Mouse (Mus musculus): Measurements from ENCODE around the gene Rab8b.

Rab8b gene

GRCm38 (mm10) chr9:66919382-66919971 is at the start of gene Rab8b:
Gene Rab8b, minus strand, starts transcription at chr9:66919687.
- in situ Hi-C loops (cut with MboI; ENCODE audit: unreplicated experiment in 2 of 2), result no loop called here

GRCm38 (mm10) chr9:66967492-66967891 is 48.0 kb upstream of the Rab8b start:
- in situ Hi-C loops (cut with MboI; ENCODE audit: unreplicated experiment in 2 of 2), result no loop called here

GRCm38 (mm10) chr9:66961478-66961877 is 42.0 kb upstream of the Rab8b start:
- in situ Hi-C loops (cut with MboI; ENCODE audit: unreplicated experiment in 2 of 2), result no loop called here

- in situ Hi-C loops (cut with MboI; ENCODE audit: unreplicated experiment in 2 of 2), result no loop called here
These were observed 38.0 kb upstream of the Rab8b start for GRCm38 (mm10) chr9:66957451-66957850.

GRCm38 (mm10) chr9:66952886-66953285 is 33.4 kb upstream of the Rab8b start:
- in situ Hi-C loops (cut with MboI; ENCODE audit: unreplicated experiment in 2 of 2), result no loop called here

- in situ Hi-C loops (cut with MboI; ENCODE audit: unreplicated experiment in 2 of 2), result no loop called here
These were observed 32.8 kb upstream of the Rab8b start for GRCm38 (mm10) chr9:66952321-66952720.

GRCm38 (mm10) chr9:66948536-66948935 is 29.0 kb upstream of the Rab8b start:
- in situ Hi-C loops (cut with MboI; ENCODE audit: unreplicated experiment in 2 of 2), result loop anchor here (10.0 to 25.0 kb wide), 3 partner anchors 114 to 486 kb away; partner anchors contain the start of gene Aph1c (in 1 of the 2)

GRCm38 (mm10) chr9:66945647-66946641 is 26.5 kb upstream of the Rab8b start, which contains the start of gene Rps27l:
Gene Rps27l, plus strand, starts transcription at chr9:66946086.
- in situ Hi-C loops (cut with MboI; ENCODE audit: unreplicated experiment in 2 of 2), result loop anchor here (10.0 to 25.0 kb wide), 3 partner anchors 111 to 484 kb away; partner anchors contain the start of gene Aph1c (in 1 of the 2)

- in situ Hi-C loops (cut with MboI; ENCODE audit: unreplicated experiment in 2 of 2), result loop anchor here (10.0 to 25.0 kb wide), 3 partner anchors 110 to 483 kb away; partner anchors contain the start of gene Aph1c (in 1 of the 2)
These were observed 25.7 kb upstream of the Rab8b start for GRCm38 (mm10) chr9:66945161-66945560.

- in situ Hi-C loops (cut with MboI; ENCODE audit: unreplicated experiment in 2 of 2), result loop anchor here (5.0 to 25.0 kb wide), 4 partner anchors 102 to 477 kb away; partner anchors contain the start of gene Car12 (in 1 of the 2)
These were observed 19.3 kb upstream of the Rab8b start for GRCm38 (mm10) chr9:66938836-66939235.

- in situ Hi-C loops (cut with MboI; ENCODE audit: unreplicated experiment in 2 of 2), result loop anchor here (5.0 to 25.0 kb wide), 4 partner anchors 100 to 475 kb away; partner anchors contain the start of gene Car12 (in 1 of the 2)
These were observed 18.0 kb upstream of the Rab8b start for GRCm38 (mm10) chr9:66937507-66937906.

- in situ Hi-C loops (cut with MboI; ENCODE audit: unreplicated experiment in 2 of 2), result loop anchor here (10.0 to 25.0 kb wide), 3 partner anchors 219 to 472 kb away; partner anchors contain the start of gene Car12 (in 1 of the 2)
These were observed 14.7 kb upstream of the Rab8b start for GRCm38 (mm10) chr9:66933869-66934808.

- in situ Hi-C loops (cut with MboI; ENCODE audit: unreplicated experiment in 2 of 2), result loop anchor here (10.0 to 25.0 kb wide), 3 partner anchors 216 to 468 kb away; partner anchors contain the start of gene Car12 (in 1 of the 2)
These were observed 10.9 kb upstream of the Rab8b start for GRCm38 (mm10) chr9:66930351-66930750.

- in situ Hi-C loops (cut with MboI; ENCODE audit: unreplicated experiment in 2 of 2), result loop anchor here in 1 of 2 experiments (25.0 kb wide), 1 partner anchor 466 kb away; no protein-coding TSS in a partner anchor
These were observed 8.4 kb upstream of the Rab8b start for GRCm38 (mm10) chr9:66927696-66928402.

- in situ Hi-C loops (cut with MboI; ENCODE audit: unreplicated experiment in 2 of 2), result loop anchor here in 1 of 2 experiments (25.0 kb wide), 1 partner anchor 464 kb away; no protein-coding TSS in a partner anchor
These were observed 6.4 kb upstream of the Rab8b start for GRCm38 (mm10) chr9:66925853-66926252.

GRCm38 (mm10) chr9:66922076-66922475 is 2.6 kb upstream of the Rab8b start:
- in situ Hi-C loops (cut with MboI; ENCODE audit: unreplicated experiment in 2 of 2), result no loop called here

GRCm38 (mm10) chr9:66920488-66921279 is 1.2 kb upstream of the Rab8b start:
- in situ Hi-C loops (cut with MboI; ENCODE audit: unreplicated experiment in 2 of 2), result no loop called here

- in situ Hi-C loops (cut with MboI; ENCODE audit: unreplicated experiment in 2 of 2), result no loop called here
These were observed 494 bp upstream of the Rab8b start for GRCm38 (mm10) chr9:66919981-66920380.
